Mouse (Mus musculus) neural tube, embryonic 13.5 days (tissue): ENCODE data around the gene Adra2b. TPM values are rescaled to one million over a fixed set of nuclear protein-coding genes. Genes with fewer than 3 reads are reported as not detected.

Experiments
- ATAC-seq: fragments of 200-750 bp; cut with Nextera tagmentation; 2 replicates; pipeline ENCODE4 v1.8.0; 2017; ENCODE audit warnings: low read depth, mild to moderate bottlenecking, moderate TSS enrichment, moderate library complexity
- H3K27ac ChIP-seq: fragments of 300-500 bp; sonication (generic); replicated peaks from 2 replicates; pipeline ENCODE4 v1.5.1; 2015; ENCODE audit warnings: moderate library complexity, mild to moderate bottlenecking, inconsistent platforms
- H3K27me3 ChIP-seq: fragments of 300-500 bp; sonication (generic); 2 replicates; pipeline ENCODE4 v1.6.1; 2015; ENCODE audit warnings: mild to moderate bottlenecking, inconsistent platforms
- H3K36me3 ChIP-seq: fragments of 300-500 bp; sonication (generic); 2 replicates; pipeline ENCODE4 v1.6.1; 2015; ENCODE audit warnings: mild to moderate bottlenecking, inconsistent platforms
- H3K4me1 ChIP-seq: fragments of 300-500 bp; sonication (generic); replicated peaks from 2 replicates; pipeline ENCODE4 v1.6.1; 2015; ENCODE audit warnings: inconsistent platforms
- H3K4me2 ChIP-seq: fragments of 300-500 bp; sonication (generic); 2 replicates; pipeline ENCODE4 v1.6.1; 2015; ENCODE audit warnings: inconsistent platforms, mild to moderate bottlenecking, moderate library complexity
- H3K4me3 ChIP-seq: fragments of 300-500 bp; sonication (generic); 2 replicates; pipeline ENCODE4 v1.5.1; 2015; ENCODE audit warnings: mild to moderate bottlenecking, inconsistent platforms
- H3K9ac ChIP-seq: fragments of 300-500 bp; sonication (generic); 2 replicates; pipeline ENCODE4 v1.6.1; 2015; ENCODE audit warnings: moderate library complexity, mild to moderate bottlenecking, inconsistent platforms
- H3K9me3 ChIP-seq: fragments of 300-500 bp; sonication (generic); 2 replicates; pipeline ENCODE4 v1.6.1; 2016; ENCODE audit warnings: inconsistent platforms
- WGBS: fragments of 180-500 bp; shearing (Covaris S2); methylation state at CpG from one replicate; pipeline ENCODE4 v1.1.7; 2015; 5-methylcytosine and 5-hydroxymethylcytosine counted together
- polyA plus RNA-seq: library from polyadenylated mRNA; unstranded; fragments of >200 nt; fragmentation: Nextera tagmentation; extraction: Ambion mirVana; gene quantifications from 2 replicates; pipeline ENCODE4 v1.2.1, GENCODE M21; 2015

Gene Adra2b
- polyA plus RNA-seq, 1 experiment from 2014 or later = 0.32 TPM

GRCm38 (mm10) chr2:127346334-127346733 is 16.7 kb upstream of the Adra2b start:
- 72% methylated on average over 1 of the region's 1 CpGs for WGBS
- Histone ChIP-seq H3K27me3 (no peaks in the 10 kb centered on the region), H3K4me1 (no peaks in the 10 kb centered on the region), H3K27ac (no peak overlapping the region), H3K4me2 (no peak overlapping the region), H3K9me3 (no peaks in the 10 kb centered on the region), H3K9ac (no peak overlapping the region), H3K36me3 (no peaks in the 10 kb centered on the region), H3K4me3 (no peak overlapping the region)
- ATAC-seq = no peak

GRCm38 (mm10) chr2:127347147-127347985 is 15.6 kb upstream of the Adra2b start:
- no peak for ATAC-seq
- Histone ChIP-seq H3K36me3 (no peaks in the 10 kb centered on the region), H3K4me3 (no peak overlapping the region), H3K9ac (no peak overlapping the region), H3K9me3 (no peaks in the 10 kb centered on the region), H3K27ac (no peak overlapping the region), H3K4me1 (no peaks in the 10 kb centered on the region), H3K4me2 (no peak overlapping the region), H3K27me3 (no peaks in the 10 kb centered on the region)
- WGBS = 82% methylated on average over 13 of the region's 13 CpGs

GRCm38 (mm10) chr2:127353881-127354280 is 9.1 kb upstream of the Adra2b start:
- H3K27ac ChIP-seq = no peak overlapping the region
- no peaks in the 10 kb centered on the region for H3K9me3 ChIP-seq
- 88% methylated on average over 4 of the region's 4 CpGs for WGBS
- no peaks in the 10 kb centered on the region for H3K4me1 ChIP-seq
- H3K9ac ChIP-seq = no peak overlapping the region
- peaks cover 21% of the 10 kb centered on the region for H3K27me3 ChIP-seq
- H3K4me2 ChIP-seq = no peak overlapping the region
- ATAC-seq = no peak
- no peaks in the 10 kb centered on the region for H3K36me3 ChIP-seq
- H3K4me3 ChIP-seq = no peak overlapping the region

- Histone ChIP-seq H3K4me1 (peaks cover 17% of the 10 kb centered on the region), H3K9ac (peak overlapping the region; percentile 53), H3K27me3 (peaks cover 87% of the 10 kb centered on the region), H3K27ac (no peak overlapping the region), H3K4me2 (peak overlapping the region; percentile 62), H3K4me3 (peak overlapping the region; percentile 42), H3K36me3 (no peaks in the 10 kb centered on the region), H3K9me3 (no peaks in the 10 kb centered on the region)
- WGBS = 2% methylated on average over 28 of the region's 28 CpGs
- peak; percentile 19; the same call in 1 of the 2 replicates for ATAC-seq
These were observed 259 bp downstream of the Adra2b start for GRCm38 (mm10) chr2:127363282-127363652.

GRCm38 (mm10) chr2:127363696-127364095 is 688 bp downstream of the Adra2b start:
- Histone ChIP-seq H3K36me3 (no peaks in the 10 kb centered on the region), H3K4me3 (peak overlapping the region; percentile 42), H3K9me3 (no peaks in the 10 kb centered on the region), H3K27me3 (peaks cover 87% of the 10 kb centered on the region), H3K4me2 (peak overlapping the region; percentile 62), H3K9ac (no peak overlapping the region), H3K27ac (no peak overlapping the region), H3K4me1 (peaks cover 17% of the 10 kb centered on the region)
- WGBS = 3% methylated on average over 20 of the region's 20 CpGs
- no peak for ATAC-seq

- H3K4me1 ChIP-seq = peaks cover 17% of the 10 kb centered on the region
- 0 out of 2 replicates have a peak overlapping the region, but pooled peaks have one; percentile 42 for H3K4me3 ChIP-seq
- H3K9me3 ChIP-seq = no peaks in the 10 kb centered on the region
- H3K9ac ChIP-seq = no peak overlapping the region
- WGBS = 17% methylated on average over 8 of the region's 8 CpGs
- no peak overlapping the region for H3K27ac ChIP-seq
- H3K27me3 ChIP-seq = peaks cover 85% of the 10 kb centered on the region
- ATAC-seq = no peak
- H3K36me3 ChIP-seq = no peaks in the 10 kb centered on the region
- H3K4me2 ChIP-seq = no peak overlapping the region
These were observed 1.4 kb downstream of the Adra2b start for GRCm38 (mm10) chr2:127364452-127364851.

- no peaks in the 10 kb centered on the region for H3K9me3 ChIP-seq
- no peak overlapping the region for H3K9ac ChIP-seq
- peaks cover 58% of the 10 kb centered on the region for H3K27me3 ChIP-seq
- no peak overlapping the region for H3K27ac ChIP-seq
- H3K36me3 ChIP-seq = no peaks in the 10 kb centered on the region
- peaks cover 17% of the 10 kb centered on the region for H3K4me1 ChIP-seq
- ATAC-seq = no peak
- H3K4me2 ChIP-seq = no peak overlapping the region
- WGBS = 72% methylated on average over 10 of the region's 10 CpGs
- H3K4me3 ChIP-seq = no peak overlapping the region
These were observed 4.3 kb downstream of the Adra2b start for GRCm38 (mm10) chr2:127367126-127367820.

GRCm38 (mm10) chr2:127369703-127370376 is 6.8 kb downstream of the Adra2b start:
- Histone ChIP-seq H3K4me2 (no peak overlapping the region), H3K36me3 (no peaks in the 10 kb centered on the region), H3K4me1 (no peaks in the 10 kb centered on the region), H3K9me3 (no peaks in the 10 kb centered on the region), H3K27me3 (peaks cover 33% of the 10 kb centered on the region), H3K4me3 (no peak overlapping the region), H3K9ac (no peak overlapping the region), H3K27ac (no peak overlapping the region)
- 72% methylated on average over 5 of the region's 5 CpGs for WGBS
- ATAC-seq = no peak

GRCm38 (mm10) chr2:127370561-127371483 is 7.8 kb downstream of the Adra2b start:
- Histone ChIP-seq H3K4me1 (no peaks in the 10 kb centered on the region), H3K27me3 (peaks cover 23% of the 10 kb centered on the region), H3K36me3 (no peaks in the 10 kb centered on the region), H3K4me3 (no peak overlapping the region), H3K9me3 (no peaks in the 10 kb centered on the region), H3K4me2 (no peak overlapping the region), H3K27ac (no peak overlapping the region), H3K9ac (no peak overlapping the region)
- WGBS = 50% methylated on average over 9 of the region's 9 CpGs
- no peak for ATAC-seq

- no peak for ATAC-seq
- no peak overlapping the region for H3K9ac ChIP-seq
- no peaks in the 10 kb centered on the region for H3K36me3 ChIP-seq
- no peaks in the 10 kb centered on the region for H3K4me1 ChIP-seq
- 80% methylated on average over 1 of the region's 1 CpGs for WGBS
- no peaks in the 10 kb centered on the region for H3K9me3 ChIP-seq
- H3K4me3 ChIP-seq = no peak overlapping the region
- H3K4me2 ChIP-seq = no peak overlapping the region
- H3K27me3 ChIP-seq = peaks cover 16% of the 10 kb centered on the region
- no peak overlapping the region for H3K27ac ChIP-seq
These were observed 8.5 kb downstream of the Adra2b start for GRCm38 (mm10) chr2:127371484-127371861.

GRCm38 (mm10) chr2:127372082-127372481 is 9.1 kb downstream of the Adra2b start:
- H3K9me3 ChIP-seq = no peaks in the 10 kb centered on the region

More at GRCm38 (mm10) chr2:127372082-127372481, 9.1 kb downstream of the Adra2b start:
- Histone ChIP-seq H3K27me3 (peaks cover 10% of the 10 kb centered on the region; the same call in 1 of the 2 replicates), H3K9ac (no peak overlapping the region), H3K27ac (no peak overlapping the region), H3K4me2 (no peak overlapping the region), H3K4me1 (no peaks in the 10 kb centered on the region), H3K4me3 (no peak overlapping the region), H3K36me3 (no peaks in the 10 kb centered on the region)
- no peak for ATAC-seq
- 87% methylated on average over 2 of the region's 2 CpGs for WGBS
